Mouse (Mus musculus): ENCODE data around the gene Rapgef5. TPM values are rescaled to one million over a fixed set of nuclear protein-coding genes. Genes with fewer than 3 reads are reported as not detected.

The Rapgef5 gene
- polyA plus RNA-seq, 1 experiment from 2014 or later: 31.7 TPM

DNA sequence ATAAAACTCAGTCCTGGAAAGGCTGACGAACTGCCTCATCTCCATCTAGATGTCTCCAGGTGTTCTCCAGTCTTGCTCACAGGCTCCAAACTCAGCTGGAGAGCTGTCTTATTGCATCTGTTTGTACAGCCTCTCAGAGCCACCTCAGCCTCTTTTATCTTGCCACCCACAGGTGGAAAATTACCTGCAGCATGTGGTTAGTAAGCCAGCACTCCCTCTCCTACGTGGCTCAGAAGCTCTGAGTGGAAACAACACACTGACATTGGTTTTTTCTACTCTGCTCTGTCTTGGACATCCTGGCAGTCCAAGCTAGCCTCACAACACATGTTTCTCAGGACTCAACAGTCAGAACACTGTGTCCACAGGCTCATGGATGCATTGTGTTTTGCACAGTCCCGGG, 162.6 kb downstream of the Rapgef5 start:
- H3K4me3 ChIP-seq (replicated peaks): no peak overlapping the region
- no peak overlapping the region for H3K9ac ChIP-seq (replicated peaks)
- H3K27me3 ChIP-seq (replicated peaks): no peaks in the 10 kb centered on the region
- H3K36me3 ChIP-seq: no peaks in the 10 kb centered on the region
- H3K27ac ChIP-seq (replicated peaks): no peak overlapping the region
- no peaks in the 10 kb centered on the region for H3K9me3 ChIP-seq (replicated peaks)
- H3K4me2 ChIP-seq: no peak overlapping the region
- peaks cover 3% of the 10 kb centered on the region; the same call in 1 of the 2 replicates for H3K4me1 ChIP-seq
- WGBS: 72% methylated on average over 3 of the region's 3 CpGs
- ATAC-seq (ENCODE audit: low FRiP score): no peak

DNA sequence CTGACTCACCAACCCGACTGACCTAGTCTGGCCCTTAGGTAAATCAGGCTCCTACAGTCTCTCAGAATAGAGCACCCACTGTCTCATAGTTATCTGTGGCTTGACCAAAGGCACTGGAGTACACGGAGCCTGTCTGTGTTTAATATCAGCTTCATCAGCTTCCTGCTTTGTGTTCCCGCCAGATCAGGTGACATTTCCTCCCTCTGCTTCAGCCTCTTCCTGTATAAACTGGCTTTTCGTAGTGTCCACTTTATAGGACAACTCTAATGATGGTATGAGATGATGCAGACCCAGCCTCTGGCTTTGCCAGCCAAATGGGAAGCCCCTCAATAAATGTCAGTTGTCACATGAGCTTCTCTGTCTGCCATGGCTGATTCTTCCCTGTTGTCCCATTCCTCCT, 163.5 kb downstream of the Rapgef5 start:
- no peak overlapping the region for H3K4me2 ChIP-seq
- ATAC-seq (ENCODE audit: low FRiP score): no peak
- 86% methylated on average over 4 of the region's 4 CpGs for WGBS

DNA sequence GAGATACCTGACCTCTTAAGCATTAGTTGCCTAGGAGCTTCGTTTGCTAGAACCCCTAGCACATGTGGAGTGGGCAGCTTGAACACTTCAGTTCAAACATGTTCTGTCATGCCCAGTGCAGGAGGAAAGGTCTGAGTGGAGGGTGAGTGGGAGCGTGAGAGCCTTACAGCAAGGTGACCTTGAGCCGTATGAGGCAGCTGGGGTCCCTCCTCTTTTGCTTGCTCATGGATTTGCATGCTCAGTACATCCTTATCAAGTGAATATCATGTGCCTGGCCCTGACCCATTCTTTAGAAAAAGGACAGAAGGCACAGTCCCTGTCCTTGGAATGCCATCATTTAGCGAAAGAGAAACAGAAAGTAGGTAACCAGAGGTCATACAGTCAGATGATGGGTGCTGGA, 165.0 kb downstream of the Rapgef5 start:
- Histone ChIP-seq H3K4me1 (peaks cover 19% of the 10 kb centered on the region), H3K27ac (replicated peaks) (no peak overlapping the region), H3K36me3 (no peaks in the 10 kb centered on the region), H3K4me3 (replicated peaks) (no peak overlapping the region), H3K4me2 (no peak overlapping the region), H3K9ac (replicated peaks) (no peak overlapping the region), H3K9me3 (replicated peaks) (no peaks in the 10 kb centered on the region), H3K27me3 (replicated peaks) (no peaks in the 10 kb centered on the region)
- ATAC-seq (ENCODE audit: low FRiP score): no peak
- 83% methylated on average over 4 of the region's 4 CpGs for WGBS

More for the DNA sequence above, 163.5 kb downstream of the Rapgef5 start:
- Histone ChIP-seq H3K36me3 (no peaks in the 10 kb centered on the region), H3K9me3 (replicated peaks) (no peaks in the 10 kb centered on the region), H3K4me1 (peaks cover 12% of the 10 kb centered on the region), H3K27me3 (replicated peaks) (no peaks in the 10 kb centered on the region), H3K27ac (replicated peaks) (no peak overlapping the region), H3K4me3 (replicated peaks) (no peak overlapping the region), H3K9ac (replicated peaks) (no peak overlapping the region)

DNA sequence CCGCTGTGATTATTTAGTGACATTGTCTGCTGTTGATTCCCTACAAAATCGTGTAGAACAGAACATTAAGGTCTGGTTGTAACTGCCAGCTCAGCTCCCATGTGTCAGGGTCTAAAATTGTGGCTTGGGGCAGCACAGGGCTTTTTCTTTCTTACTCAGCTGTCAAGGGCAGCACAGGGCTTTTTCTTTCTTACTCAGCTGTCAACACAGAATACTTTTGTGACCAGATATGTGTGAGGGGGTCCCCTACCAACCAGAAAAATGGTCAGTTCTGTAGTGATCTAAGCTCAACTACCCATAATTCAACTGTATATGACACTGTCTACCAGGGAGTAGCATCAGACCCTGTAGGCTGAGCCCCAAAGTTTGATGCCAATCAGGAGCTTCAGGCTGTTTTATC, 167.1 kb downstream of the Rapgef5 start:
- H3K4me3 ChIP-seq (replicated peaks): no peak overlapping the region
- H3K4me1 ChIP-seq: peaks cover 35% of the 10 kb centered on the region

DNA sequence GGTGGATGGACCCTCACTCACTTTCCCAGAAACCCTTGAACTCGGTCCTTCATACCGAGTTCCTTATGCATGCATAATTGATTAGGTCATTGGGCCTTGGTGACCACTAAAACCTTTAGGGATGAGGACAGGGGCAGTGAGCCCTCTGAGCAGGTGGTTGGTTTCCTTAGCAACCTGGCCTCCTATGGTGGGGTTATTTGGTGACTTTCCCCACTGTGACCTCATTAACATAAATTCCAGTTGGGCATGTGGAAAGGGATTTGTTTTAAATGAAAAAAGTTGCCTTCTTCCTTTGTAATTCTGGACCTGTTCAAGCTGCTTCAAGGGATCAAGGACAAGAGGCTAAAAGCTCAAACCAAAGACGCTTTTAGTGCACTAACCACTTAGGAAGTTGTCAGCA, 167.7 kb downstream of the Rapgef5 start:
- Histone ChIP-seq H3K9ac (replicated peaks) (no peak overlapping the region), H3K4me3 (replicated peaks) (no peak overlapping the region), H3K27me3 (replicated peaks) (no peaks in the 10 kb centered on the region), H3K9me3 (replicated peaks) (no peaks in the 10 kb centered on the region), H3K4me1 (peaks cover 37% of the 10 kb centered on the region), H3K4me2 (no peak overlapping the region), H3K36me3 (no peaks in the 10 kb centered on the region), H3K27ac (replicated peaks) (no peak overlapping the region)
- ATAC-seq (ENCODE audit: low FRiP score): no peak
- WGBS: 13% methylated on average over 3 of the region's 3 CpGs

More for the DNA sequence above, 167.1 kb downstream of the Rapgef5 start:
- no peaks in the 10 kb centered on the region for H3K27me3 ChIP-seq (replicated peaks)
- WGBS: 59% methylated on average over 2 of the region's 2 CpGs
- H3K9ac ChIP-seq (replicated peaks): no peak overlapping the region
- no peaks in the 10 kb centered on the region for H3K9me3 ChIP-seq (replicated peaks)
- no peak overlapping the region for H3K27ac ChIP-seq (replicated peaks)
- H3K36me3 ChIP-seq: no peaks in the 10 kb centered on the region
- ATAC-seq (ENCODE audit: low FRiP score): no peak
- H3K4me2 ChIP-seq: no peak overlapping the region

DNA sequence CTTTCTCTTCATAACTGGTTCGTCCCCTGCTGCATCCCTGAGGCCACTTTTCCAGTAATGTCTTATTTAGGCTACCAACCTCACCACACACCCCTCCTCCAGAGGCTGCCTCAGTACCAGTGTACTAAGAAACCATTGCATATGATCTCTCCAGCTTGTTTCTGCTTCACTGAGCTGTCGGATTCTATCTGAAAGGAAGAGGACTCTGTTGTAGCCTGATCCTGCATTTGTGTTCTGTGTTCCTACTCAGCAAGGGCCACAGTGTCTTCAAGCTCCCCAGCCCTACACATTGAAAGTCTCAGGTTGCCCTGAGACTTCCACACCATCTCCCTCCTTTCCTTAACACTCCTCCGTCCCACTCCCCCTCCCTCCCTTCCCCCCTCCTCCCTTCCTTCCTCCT, 168.5 kb downstream of the Rapgef5 start:
- no peaks in the 10 kb centered on the region for H3K27me3 ChIP-seq (replicated peaks)
- H3K4me2 ChIP-seq: no peak overlapping the region
- H3K27ac ChIP-seq (replicated peaks): no peak overlapping the region
- H3K4me1 ChIP-seq: peaks cover 42% of the 10 kb centered on the region
- H3K36me3 ChIP-seq: no peaks in the 10 kb centered on the region
- WGBS: 25% methylated on average over 3 of the region's 3 CpGs
- no peaks in the 10 kb centered on the region for H3K9me3 ChIP-seq (replicated peaks)
- H3K4me3 ChIP-seq (replicated peaks): no peak overlapping the region
- H3K9ac ChIP-seq (replicated peaks): no peak overlapping the region
- ATAC-seq (ENCODE audit: low FRiP score): no peak

DNA sequence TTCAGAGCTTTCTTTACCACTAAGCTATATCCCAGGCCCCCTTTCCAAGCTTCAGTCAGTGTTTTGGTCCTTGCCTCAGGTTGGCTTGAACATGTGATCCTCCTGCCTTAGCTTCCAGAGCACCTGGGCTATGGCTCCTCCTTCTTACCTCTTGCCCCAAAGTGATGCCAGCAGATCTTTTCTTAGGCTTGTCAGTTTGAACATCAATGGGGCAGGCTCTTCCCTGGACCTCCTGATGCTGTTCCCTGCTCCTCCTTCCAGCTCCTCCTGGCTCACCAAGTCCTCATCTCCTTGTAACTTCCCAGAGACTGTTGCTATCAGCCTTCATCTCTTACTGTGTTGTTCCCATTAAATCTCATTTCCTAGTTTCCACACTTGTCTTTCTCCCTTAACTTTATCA, 169.1 kb downstream of the Rapgef5 start:
- Histone ChIP-seq H3K4me3 (replicated peaks) (no peak overlapping the region), H3K4me1 (peaks cover 44% of the 10 kb centered on the region), H3K27me3 (replicated peaks) (no peaks in the 10 kb centered on the region), H3K9ac (replicated peaks) (no peak overlapping the region), H3K9me3 (replicated peaks) (no peaks in the 10 kb centered on the region), H3K36me3 (no peaks in the 10 kb centered on the region), H3K4me2 (no peak overlapping the region), H3K27ac (replicated peaks) (no peak overlapping the region)
- no peak for ATAC-seq (ENCODE audit: low FRiP score)

DNA sequence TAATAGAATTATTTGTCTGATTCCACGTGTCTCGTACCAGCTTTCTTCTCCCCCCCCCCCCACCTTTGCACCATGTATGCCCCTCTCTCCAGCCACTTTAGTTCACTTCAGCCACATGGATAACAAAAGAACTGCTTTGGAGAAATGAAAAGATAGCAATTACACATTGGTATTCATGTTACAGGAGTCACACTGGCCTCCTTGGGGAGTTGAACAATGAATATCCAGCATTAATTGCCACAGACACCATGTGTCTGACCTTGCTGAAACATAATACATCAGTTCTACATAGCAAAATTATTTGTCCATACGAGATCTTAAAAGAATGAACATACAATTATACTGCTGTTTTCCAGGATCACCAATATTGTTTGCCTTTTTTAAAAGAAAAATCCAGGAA, 170.5 kb downstream of the Rapgef5 start:
- no peak overlapping the region for H3K4me2 ChIP-seq
- no peaks in the 10 kb centered on the region for H3K9me3 ChIP-seq (replicated peaks)
- H3K27me3 ChIP-seq (replicated peaks): no peaks in the 10 kb centered on the region
- 26% methylated on average over 3 of the region's 3 CpGs for WGBS
- H3K4me1 ChIP-seq: peaks cover 52% of the 10 kb centered on the region
- no peak overlapping the region for H3K9ac ChIP-seq (replicated peaks)
- no peaks in the 10 kb centered on the region for H3K36me3 ChIP-seq
- no peak for ATAC-seq (ENCODE audit: low FRiP score)
- no peak overlapping the region for H3K4me3 ChIP-seq (replicated peaks)
- no peak overlapping the region for H3K27ac ChIP-seq (replicated peaks)

DNA sequence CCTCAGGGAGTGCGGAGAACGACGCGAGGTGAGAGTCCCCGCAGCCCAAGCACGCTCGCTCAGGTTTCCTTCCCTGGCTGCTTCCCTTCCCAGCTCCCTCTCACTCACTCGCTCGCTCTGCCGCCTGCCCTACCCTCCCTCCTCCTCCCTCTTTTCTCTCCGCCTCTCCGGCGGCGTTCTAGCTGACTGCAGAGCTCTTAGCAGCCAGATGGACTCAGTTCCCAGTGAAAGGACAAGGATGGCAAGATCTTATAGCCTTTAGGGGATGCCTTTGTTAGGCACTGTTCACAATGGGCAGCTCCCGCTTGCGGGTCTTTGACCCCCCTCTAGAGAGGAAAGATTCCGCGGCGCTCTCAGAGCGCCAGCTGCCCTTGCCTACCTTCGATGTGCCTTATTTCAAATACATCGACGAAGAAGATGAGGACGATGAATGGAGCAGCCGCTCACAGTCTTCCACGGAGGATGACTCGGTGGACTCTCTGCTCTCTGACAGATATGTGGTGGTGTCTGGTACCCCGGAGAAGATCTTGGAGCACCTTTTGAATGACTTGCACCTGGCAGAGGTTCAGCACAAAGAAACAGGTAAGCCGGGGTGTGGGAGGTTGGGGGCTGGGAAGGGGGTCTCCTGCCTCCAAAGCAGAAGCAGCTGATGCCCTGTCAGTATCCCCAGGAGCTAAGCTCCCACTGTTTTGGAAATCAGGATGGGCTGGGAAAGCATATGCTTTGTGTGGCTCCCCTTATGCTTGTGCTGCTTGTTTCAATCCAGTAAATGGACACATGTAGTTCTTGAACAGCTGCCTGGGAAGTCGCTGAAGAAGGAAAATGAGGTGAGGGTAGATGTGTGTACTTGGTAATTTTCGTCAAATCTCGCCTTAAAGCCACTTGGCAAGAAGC, 172.6 kb downstream of the Rapgef5 start:
- Histone ChIP-seq H3K4me1 (peaks cover 67% of the 10 kb centered on the region), H3K27me3 (replicated peaks) (no peaks in the 10 kb centered on the region), H3K9me3 (replicated peaks) (no peaks in the 10 kb centered on the region), H3K9ac (replicated peaks) (peak overlapping the region; percentile 64), H3K4me2 (peak overlapping the region; percentile 65), H3K36me3 (no peaks in the 10 kb centered on the region), H3K27ac (replicated peaks) (peak overlapping the region; percentile 92), H3K4me3 (replicated peaks) (peak overlapping the region; percentile 57)
- peak; percentile 90 for ATAC-seq (ENCODE audit: low FRiP score)
- WGBS: 2% methylated on average over 32 of the region's 32 CpGs

DNA sequence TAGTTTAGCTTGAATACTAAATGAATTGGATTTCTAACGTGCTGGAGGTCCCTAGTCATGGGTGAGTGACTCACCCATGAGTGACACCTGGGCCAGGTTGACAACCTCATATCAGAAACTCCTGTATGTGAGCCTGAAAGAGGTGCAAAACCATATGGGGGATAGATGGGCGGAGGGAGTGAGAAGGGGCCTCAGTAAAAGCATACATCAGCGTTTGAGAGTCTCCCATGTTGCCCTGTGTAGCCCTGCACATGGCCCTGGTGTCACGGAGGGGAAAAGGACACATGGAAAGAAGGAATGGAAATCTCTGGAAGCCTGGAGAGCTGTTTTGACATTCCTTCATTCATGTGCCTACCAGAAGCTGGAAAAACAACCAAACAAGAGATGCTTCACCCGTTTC, 175.1 kb downstream of the Rapgef5 start:
- Histone ChIP-seq H3K9ac (replicated peaks) (no peak overlapping the region), H3K36me3 (no peaks in the 10 kb centered on the region), H3K27me3 (replicated peaks) (no peaks in the 10 kb centered on the region), H3K27ac (replicated peaks) (no peak overlapping the region), H3K9me3 (replicated peaks) (no peaks in the 10 kb centered on the region), H3K4me3 (replicated peaks) (peak overlapping the region; percentile 35), H3K4me2 (peak overlapping the region; percentile 65), H3K4me1 (peaks cover 61% of the 10 kb centered on the region)
- WGBS: 52% methylated on average over 5 of the region's 5 CpGs
- no peak for ATAC-seq (ENCODE audit: low FRiP score)

DNA sequence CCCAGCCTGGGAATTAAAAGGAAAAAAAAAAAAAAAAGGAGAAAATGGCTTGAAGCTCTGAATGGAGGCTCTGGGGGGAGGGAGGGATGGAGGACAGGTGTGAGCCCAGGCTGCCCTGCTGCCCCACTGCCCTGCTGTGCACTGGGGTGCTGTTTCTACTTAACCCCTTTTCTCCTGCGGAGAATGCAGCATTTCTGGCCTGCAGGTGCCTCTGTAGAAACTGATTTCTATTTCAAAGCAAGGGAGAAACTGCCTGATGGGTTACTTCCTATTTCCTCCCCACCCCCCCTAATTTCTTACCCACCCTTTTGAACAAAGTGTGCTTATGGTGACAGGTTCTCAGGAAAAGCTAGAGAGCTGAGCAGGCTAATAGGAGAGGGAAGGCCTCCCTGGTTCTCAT, 176.5 kb downstream of the Rapgef5 start:
- 33% methylated on average over 1 of the region's 1 CpGs for WGBS
- no peak overlapping the region for H3K9ac ChIP-seq (replicated peaks)
- peaks cover 51% of the 10 kb centered on the region for H3K4me1 ChIP-seq
- ATAC-seq (ENCODE audit: low FRiP score): no peak
- peak overlapping the region; percentile 65 for H3K4me2 ChIP-seq
- no peaks in the 10 kb centered on the region for H3K9me3 ChIP-seq (replicated peaks)
- H3K27me3 ChIP-seq (replicated peaks): no peaks in the 10 kb centered on the region
- peak overlapping the region; percentile 21 for H3K4me3 ChIP-seq (replicated peaks)
- H3K36me3 ChIP-seq: no peaks in the 10 kb centered on the region
- no peak overlapping the region for H3K27ac ChIP-seq (replicated peaks)

DNA sequence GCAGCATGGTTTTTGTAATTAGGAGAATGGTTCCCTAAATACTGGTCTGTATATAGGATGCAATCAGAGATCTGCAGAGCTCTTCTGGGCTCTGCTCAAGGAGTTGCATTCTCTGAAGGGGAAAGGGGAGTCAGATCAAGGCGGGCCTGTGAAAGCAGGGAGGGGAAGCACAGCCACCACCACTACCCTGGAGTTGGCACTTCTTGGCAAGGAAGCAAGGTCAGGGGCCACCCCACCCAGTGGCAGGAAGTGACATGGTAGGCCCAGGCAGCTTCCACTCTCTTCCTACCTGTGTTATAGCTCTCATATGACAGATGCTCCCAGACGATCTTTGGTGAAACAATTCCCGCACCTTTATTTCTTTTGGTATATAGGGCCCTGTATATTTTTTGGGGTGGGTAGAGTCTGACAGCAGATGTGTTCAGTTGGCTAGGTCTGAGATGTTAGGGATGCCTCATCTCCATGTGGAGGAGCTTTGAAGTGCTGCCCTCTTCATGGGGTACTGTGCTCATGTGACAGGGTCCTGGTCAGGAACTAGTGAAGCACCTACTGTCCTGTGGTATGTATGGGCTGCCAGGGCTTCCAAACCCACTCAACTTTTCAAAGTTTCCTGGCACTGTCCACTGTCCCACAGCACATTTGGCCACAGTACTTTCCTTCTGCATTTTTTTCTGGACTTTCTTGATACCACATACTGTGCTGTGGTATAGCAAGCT, 183.8 kb downstream of the Rapgef5 start:
- Histone ChIP-seq H3K27me3 (replicated peaks) (no peaks in the 10 kb centered on the region), H3K9ac (replicated peaks) (no peak overlapping the region), H3K9me3 (replicated peaks) (no peaks in the 10 kb centered on the region), H3K4me2 (no peak overlapping the region), H3K36me3 (no peaks in the 10 kb centered on the region), H3K27ac (replicated peaks) (no peak overlapping the region), H3K4me1 (peaks cover 20% of the 10 kb centered on the region; the same call in 1 of the 2 replicates), H3K4me3 (replicated peaks) (no peak overlapping the region)
- WGBS: 86% methylated on average over 3 of the region's 3 CpGs
- ATAC-seq (ENCODE audit: low FRiP score): no peak
